Mouse (Mus musculus) C2C12 (cell line): ENCODE measurements around the gene Uchl4.

Source experiments
- CTCF ChIP-seq: IDR thresholded peaks from one replicate; pipeline ENCODE4 v1.5.1; 2011; ENCODE audit not compliant: control insufficient read depth, insufficient read depth, insufficient read length
- FOSL1 ChIP-seq: IDR thresholded peaks from one replicate; pipeline ENCODE4 v1.8.0; 2011; ENCODE audit warnings: mild to moderate bottlenecking, low read length; ENCODE audit not compliant: poor library complexity, insufficient read depth, severe bottlenecking
- MAX ChIP-seq: IDR thresholded peaks from one replicate; pipeline ENCODE4 v1.6.1; 2011; ENCODE audit warnings: mild to moderate bottlenecking, control low read depth
- MYOG ChIP-seq: IDR thresholded peaks from one replicate; pipeline ENCODE4 v1.6.1; 2011; ENCODE audit not compliant: control insufficient read depth, insufficient read length; ENCODE audit errors: extremely low read depth
- USF1 ChIP-seq: IDR thresholded peaks from one replicate; pipeline ENCODE4 v1.6.1; 2011; ENCODE audit warnings: low read depth, mild to moderate bottlenecking, control low read depth, moderate library complexity

GRCm38 (mm10) chr9:64231171-64231570 is 3.8 kb upstream of the Uchl4 start:
- TF ChIP-seq FOSL1 (no peak), CTCF (no peak), MAX (no peak), USF1 (no peak), MYOG (no peak)
